Mouse (Mus musculus): ENCODE results near the gene Akap7.

GRCm38 (mm10) chr10:25151172-25151800 is 156.4 kb downstream of the Akap7 start:
- no peak for TF ChIP-seq CTCF (IDR thresholded peaks at IDR 0.05; ENCODE audit: borderline replicate concordance, insufficient read depth, low read depth, low read length)
- TF ChIP-seq POLR2A (IDR thresholded peaks at IDR 0.05; ENCODE audit: borderline replicate concordance, insufficient read depth, low read length) = no peak
